Mouse (Mus musculus): ENCODE data around the gene Ap1m2.

- TF ChIP-seq POLR2A (IDR thresholded peaks at IDR 0.05; ENCODE audit: low read depth, low read length) = no peak
- peak; percentile 41; the same call in 1 of the 2 replicates for TF ChIP-seq CTCF (IDR thresholded peaks at IDR 0.05; ENCODE audit: extremely low read depth, insufficient read depth, insufficient read length, insufficient replicate concordance)
Measured at GRCm38 (mm10) chr9:21356981-21357718, 45.0 kb upstream of the Ap1m2 start.

Measured in spleen, adult 2 months (tissue).